Mouse (Mus musculus) right cerebral cortex, postnatal 25 days (tissue): ENCODE results near the gene Tmem63b.
"Not testable (repeated sequence)": the region's sequence is repeated elsewhere in the genome, so short reads cannot be mapped to it uniquely, and the experiment has no call there.

Source experiments
- DNase-seq: peaks from one replicate; pipeline ENCODE4 v3.0.0; 2022

Gene Tmem63b

GRCm38 (mm10) chr17:45667986-45668385, 18.7 kb downstream of the Tmem63b start:
- no peak for DNase-seq

GRCm38 (mm10) chr17:45667481-45667880, 19.2 kb downstream of the Tmem63b start:
- no peak for DNase-seq

GRCm38 (mm10) chr17:45666091-45666490, 20.6 kb downstream of the Tmem63b start:
- DNase-seq, result no peak

DNA sequence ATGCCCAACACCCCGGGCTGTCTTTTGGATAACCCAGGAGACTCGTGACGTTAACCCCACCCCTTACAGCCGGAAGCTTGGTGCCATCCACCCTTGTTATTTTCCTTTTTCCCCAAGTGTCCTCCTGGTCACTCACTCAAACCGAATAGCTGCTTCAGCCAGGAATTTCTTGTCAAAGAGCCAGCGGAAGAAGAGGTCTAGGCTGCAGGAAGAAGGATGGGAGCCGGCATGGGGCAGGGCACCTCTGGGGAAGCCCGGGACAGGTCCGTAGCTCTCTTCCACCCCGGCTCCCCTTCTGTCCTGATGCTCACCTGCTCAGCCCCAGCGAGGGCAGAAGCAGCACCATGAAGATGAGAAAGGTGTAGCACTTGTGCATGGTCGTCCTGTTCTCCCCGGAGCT, 22.1 kb downstream of the Tmem63b start:
- no peak for DNase-seq

DNA sequence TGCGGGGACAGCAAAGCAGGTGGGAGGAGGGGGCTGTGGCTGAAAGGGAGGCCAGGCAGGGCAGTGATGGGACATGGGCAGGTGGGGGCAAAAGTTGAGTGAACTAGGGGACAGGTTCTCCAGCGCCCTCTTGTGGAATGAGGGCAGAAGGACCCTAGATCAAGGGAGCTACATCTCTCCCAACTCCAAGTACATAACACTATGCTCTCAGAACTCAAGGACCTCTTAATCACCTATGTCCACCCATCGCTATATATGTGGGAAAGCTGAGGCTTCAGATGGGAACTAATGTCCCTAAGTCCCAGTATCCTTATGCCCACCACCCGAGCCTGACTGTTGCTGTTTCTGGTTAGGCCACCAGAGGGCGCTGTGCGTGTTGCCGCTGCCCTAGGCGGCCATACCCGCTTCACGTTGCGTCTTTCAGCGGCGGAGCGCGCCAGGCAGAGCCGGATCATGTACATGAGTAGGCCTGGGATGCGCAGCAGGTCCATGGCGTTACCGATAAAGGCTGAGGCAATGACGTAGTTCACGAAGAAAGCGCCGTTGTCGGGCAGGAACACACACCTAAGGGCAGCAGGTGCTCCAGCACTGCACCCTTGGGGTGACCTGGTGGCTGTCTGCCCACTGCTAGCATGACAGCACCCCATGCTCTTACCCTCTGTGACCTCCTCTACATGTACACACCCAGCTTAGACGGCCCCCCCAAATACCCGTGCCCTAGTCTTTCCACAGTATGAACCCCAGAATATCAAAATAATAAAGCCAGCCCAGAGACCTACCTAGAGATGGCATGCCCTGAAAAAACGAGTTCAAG, 23.4 kb downstream of the Tmem63b start:
- peak; percentile 72 for DNase-seq

DNA sequence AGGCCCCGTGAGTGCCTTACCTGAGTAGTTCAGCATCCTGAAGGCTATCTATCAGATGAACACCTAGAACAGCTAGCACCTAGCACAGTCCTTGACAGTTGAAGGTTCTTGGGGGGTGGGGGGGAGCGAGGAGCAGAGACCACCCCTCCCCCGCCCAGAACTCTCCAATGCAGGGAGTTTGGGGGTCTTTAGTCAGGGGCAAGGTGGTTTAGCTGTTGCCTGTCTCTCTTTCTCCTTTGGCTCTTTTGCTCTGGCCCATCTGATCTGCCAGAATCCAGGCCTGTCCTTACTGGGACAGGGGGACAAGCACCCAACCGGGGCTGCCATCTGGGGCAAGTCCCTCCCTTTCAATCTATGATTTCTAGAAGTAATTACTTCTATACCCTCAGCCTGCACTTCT, 27.5 kb downstream of the Tmem63b start, which contains the start of gene Capn11:
Capn11 (minus strand) TSS at position 101 of the 400 bp plus-strand sequence.
- DNase-seq, result no peak

DNA sequence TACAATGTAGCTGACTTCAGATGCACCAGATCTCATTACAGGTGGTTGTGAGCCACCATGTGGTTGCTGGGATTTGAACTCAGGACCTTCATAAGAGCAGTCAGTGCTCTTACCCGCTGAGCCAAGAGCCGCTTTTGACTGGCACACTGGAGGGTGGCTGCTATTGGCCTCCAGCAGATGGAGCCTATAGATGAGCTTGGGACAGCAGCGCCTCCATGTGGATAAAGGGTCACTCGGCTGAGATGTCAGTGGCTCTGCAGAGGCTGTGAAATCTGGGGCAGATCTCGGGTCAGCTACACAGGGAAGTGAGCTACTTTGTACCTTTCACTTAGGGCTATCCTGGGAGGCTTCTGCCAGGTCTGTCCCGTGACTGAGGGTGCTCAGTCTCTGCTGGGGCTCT, 30.9 kb downstream of the Tmem63b start:
- no peak for DNase-seq

GRCm38 (mm10) chr17:45653233-45653632, 33.5 kb downstream of the Tmem63b start:
- no peak for DNase-seq

DNA sequence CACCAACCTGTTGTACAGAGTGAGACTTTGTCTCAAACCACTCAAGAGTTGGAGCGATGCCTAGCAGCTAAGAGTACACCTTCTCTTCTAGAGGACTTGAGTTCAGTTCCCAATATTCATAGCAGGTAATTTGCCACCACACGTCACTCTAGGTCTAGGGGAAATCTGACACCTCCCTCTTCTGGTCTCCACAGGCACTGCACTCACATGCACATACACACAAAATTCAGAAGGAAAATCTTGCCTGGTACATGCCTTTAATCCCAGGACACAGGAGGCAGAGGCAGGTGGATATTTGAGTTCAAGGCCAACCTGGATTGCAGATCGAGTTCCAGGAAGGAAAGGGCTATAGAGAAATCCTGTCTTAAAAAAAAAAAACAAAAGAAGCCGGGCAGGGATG, 42.5 kb downstream of the Tmem63b start:
- DNase-seq, result no peak

DNA sequence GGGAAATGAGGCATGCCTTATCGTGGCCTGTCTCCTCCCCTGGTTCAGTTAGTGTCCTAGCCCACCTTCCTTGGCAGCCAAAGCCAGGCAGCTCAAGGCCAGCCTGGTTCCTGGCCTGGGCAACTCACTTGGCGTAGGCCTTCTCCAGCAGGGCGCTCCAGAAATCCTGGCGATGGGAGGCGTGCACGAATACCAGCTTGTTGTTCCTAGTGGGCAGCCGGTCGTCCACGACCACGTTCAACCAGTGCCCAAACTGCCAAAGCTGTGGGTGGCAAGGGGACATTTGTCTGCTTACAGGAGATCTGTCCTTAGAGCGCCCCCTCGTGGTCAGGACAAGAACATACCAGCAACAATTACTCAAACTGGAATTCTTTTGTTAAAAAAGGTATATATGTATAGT, 44.0 kb downstream of the Tmem63b start:
- peak; percentile 50 for DNase-seq

DNA sequence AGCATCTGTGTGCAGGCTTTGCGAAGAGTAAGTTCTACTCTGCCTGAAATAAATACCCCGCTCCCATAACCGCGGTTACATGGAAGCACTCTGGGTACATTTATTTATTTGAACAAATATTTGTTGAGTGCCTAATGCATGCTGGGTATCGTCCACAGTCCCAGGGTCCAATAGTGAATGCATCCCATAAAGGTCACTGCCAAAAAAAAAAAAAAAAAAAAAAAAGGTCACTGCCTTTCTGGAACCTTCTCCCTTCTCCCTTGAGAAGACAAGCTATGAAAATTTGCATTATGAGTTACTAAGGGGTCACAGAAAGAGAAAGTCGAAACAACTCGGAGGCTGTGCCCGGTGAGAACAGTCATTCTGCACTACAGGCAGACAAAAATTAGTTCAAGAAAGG, 44.7 kb downstream of the Tmem63b start:
- DNase-seq, result no peak

DNA sequence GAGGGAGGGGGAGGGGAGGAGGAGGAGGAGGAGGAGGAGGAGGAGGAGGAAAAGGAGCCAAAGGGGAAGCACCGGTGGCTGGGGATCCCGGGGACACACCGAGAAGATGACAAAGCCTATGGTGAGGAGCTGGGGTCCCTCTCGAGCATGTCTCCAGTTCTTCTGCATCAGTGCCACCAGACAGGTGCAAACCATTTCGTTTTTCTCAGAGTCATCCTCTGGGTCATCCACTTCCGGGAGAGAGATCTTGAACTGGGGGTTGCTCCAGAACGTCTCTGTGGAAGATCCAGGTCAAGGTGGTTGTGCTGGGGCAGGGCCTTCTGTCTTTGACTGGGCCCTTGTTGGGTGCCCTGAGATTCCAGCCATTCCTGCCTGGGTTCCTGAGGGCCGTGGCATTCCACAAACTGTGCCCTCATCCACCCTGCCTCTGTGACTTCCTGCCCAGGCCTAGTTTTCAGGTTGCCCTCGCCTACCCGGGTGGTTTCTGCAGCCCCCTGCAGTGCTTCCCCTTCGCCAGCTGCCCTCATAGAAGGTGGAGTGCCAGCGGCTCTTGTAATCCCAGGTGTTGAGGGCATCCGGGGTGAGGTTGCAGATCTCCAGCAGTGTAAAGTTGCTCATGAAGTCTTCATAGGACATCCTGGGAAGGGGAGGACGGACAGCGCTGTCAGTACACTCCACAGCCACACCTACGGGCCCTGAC, 48.0 kb downstream of the Tmem63b start:
- DNase-seq, result no peak

DNA sequence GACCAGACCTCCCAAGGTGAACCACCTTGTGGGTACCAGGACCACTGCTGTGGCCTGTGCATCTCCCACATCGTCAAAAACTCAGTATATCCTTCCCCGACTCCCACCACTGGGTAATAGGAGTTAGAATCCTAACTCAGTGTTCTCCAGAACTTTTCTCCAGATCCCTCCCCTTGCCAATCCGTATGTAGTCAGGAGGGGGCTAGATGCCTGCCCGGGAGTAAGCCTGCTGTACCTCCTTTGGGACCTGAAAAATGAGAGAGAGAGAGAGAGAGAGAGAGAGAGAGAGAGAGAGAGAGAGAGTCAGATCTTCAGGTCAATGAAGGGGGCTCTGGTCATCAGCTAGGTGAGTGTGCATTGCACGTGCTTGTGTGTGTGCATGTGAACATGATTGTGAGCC, 52.7 kb downstream of the Tmem63b start:
- no peak for DNase-seq

DNA sequence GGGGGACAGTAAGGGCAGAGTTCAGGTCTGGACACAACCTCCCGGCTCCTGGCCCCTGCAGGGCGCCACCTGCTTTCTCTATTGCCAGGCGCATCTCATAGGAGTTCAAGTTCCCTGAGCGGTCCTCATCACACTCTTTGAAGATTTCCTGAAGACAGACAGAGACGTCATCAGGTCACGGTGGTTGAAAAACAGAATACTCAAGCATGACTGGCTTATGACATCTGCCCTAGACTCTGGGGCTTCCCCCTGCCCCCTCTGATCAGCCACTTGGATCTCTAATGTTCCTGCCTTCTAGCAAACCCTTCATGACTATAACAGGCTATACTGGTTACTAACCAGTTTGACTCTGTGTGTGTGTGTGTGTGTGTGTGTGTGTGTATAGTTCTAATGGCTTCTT, 54.8 kb downstream of the Tmem63b start:
- no peak for DNase-seq

GRCm38 (mm10) chr17:45630992-45631391, 55.7 kb downstream of the Tmem63b start:
- DNase-seq, result no peak

DNA sequence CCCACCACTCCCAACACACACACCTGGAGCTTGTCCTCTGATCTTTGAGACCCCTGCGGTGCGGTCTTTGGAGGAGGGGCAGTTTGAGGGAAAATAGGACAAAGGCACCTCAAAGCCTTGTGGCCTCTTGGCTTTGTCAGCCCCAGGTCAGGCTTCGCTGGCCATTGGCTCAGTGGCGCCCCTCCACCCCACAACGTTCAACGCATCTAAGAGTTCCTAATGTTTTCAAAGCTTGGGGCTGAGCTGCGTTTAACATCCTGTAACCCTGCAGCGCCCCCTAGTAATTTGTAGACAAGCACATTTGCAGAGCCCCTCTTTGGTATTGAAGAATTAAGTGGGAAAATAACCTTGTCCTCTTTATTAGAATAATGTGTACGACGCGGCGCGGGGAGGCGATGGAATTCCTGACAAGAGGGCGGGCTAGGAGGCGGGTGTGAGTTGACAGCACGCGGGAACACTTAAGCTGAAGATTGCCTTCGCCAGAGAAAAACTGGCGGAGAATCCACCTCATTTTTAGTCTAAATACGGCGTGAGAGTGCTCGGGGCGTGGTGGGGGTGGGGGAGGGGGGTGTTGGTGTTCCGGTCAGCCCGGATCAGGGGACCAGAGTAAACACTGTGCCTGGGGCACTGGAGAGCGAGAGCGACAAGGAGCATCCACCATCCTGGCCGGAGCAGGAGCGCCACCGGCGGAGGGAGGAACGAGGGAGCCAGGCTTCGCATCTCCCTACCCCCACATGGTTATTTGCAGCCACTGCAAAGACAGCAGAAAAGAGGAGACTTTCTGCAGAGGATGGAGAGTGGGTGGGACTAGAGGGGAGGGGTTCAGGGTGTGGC, 56.6 kb downstream of the Tmem63b start:
- peak; percentile 69 for DNase-seq

DNA sequence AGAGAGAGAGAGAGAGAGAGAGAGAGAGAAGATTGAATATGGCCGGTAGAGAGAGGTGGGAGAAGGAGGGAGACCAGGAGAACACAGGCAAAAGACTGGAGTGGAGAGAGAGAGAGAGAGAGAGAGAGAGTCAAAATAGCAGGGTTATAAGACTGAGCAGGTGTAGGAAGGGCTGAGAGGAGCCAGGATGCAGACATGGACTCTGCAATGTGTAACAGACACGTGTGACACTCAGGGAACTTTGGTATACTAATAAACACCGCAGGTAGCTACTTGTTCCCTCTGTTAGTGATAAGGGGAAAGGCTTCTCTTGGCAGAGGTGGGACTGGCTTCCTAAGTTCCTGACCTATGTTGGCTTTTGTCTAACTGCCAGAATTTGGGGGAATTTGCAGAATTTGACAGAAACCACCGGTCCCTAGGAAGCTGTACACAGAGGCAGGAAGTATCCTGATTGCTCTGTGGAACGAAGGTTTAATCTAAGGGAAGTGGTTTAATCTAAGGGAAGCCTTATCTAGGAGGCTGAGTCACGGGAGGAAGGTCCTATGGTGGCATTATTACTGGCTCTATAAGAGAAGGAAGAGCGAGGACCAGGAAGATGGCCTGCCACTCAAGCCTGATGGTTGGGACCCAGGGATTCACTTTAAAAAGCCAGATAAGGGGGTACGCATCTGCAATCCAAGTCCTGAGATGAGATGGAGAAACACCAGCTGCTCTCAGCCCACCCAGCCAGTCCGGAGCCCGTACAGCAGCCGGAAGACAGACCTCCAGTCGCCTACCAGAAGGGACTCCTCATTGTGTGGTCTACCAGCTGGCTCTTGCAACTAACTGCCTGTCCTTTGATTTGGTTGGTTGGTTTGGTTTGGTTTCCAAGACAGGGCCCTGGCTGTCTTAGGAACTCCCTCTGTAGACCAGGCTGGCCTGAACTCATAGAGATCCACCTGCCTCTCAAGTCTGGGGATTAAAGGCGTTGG, 57.5 kb downstream of the Tmem63b start:
- no peak for DNase-seq

- no peak for DNase-seq
Observed at GRCm38 (mm10) chr17:45628160-45628559, 58.5 kb downstream of the Tmem63b start.

DNA sequence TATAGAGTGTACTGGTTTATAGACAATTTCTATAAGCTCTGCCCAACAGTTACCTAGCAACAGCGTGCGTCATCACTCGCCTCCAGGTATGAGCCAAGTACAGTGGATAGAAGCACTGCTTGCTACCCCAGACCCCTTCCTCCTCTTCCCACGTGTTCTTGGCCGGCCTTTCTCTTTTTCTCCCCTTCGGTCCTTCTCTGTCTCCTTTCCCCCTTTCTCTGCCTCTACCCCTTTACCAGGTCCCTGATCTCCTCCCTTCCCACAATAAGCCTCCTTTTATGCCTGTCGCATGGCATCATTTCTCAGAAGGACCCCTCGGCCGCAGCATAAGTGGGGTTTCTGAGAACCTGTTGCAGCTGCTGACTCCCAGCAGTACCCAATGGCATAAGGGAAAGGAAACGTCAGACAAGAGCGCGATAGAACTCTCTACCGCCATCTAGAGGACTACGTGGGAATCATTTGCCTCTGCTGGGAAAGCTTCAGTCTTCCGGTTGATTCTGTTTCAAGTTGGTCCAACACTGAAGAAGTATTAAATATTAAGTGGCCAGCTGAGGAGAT, 60.0 kb downstream of the Tmem63b start:
- DNase-seq, result peak; percentile 65

DNA sequence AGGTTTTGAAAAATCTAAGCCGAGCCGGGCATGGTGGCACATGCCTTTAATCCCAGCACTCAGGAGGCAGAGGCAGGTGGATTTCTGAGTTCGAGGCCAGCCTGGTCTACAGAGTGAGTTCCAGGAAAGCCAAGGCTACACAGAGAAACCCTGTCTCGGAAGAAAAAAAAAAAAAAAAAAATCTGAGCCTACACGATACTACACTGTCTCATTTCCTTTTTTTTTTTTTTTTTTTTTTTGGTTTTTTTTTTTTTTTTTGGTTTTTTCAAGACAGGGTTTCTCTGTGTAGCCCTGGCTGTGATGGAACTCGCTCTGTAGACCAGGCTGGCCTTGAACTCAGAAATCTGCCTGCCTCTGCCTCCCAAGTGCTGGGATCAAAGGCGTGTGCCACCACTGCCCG, 63.3 kb downstream of the Tmem63b start:
- DNase-seq, result not testable (repeated sequence)

DNA sequence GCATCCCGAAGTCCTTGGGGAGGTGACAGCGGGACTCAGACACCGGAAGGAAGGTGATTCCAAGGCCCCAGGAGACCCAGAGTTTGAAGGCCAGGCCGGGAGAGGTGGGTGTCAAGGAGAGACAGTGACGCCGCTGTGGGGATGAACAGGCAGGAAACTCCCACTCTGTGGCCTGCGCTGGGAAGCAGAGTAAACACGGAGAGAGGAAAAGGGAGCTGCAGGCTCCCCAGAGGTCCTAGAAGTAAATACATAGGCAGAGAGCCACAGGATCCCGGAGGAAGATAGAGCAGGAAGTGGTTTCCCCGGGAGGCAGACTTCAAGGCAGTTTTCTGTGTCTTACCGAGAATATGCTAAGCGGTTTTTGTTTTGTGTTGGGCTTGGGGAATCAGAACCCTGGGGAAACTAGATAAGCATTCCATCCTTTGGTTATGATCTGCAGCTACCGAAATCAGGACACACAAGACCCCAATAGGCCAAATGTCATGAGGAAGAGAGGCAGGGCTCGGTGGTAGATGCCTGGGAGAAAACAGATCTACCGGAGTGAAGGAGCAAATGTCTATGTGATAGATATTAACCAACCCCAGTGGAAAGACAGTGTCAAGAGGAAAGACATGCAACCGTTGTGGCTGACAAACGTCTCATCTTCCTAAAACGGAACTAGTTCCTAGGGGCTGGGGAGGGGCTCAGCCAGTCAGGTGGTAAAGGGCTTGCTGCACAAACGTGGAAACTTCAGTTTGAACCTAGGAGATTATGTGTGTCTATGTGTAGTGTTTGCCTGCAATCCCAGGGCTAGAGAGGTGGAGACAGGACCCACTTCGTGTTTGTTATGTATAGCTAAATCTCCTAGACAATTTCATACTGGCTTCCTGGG, 67.1 kb downstream of the Tmem63b start:
- DNase-seq, result no peak
